Mouse (Mus musculus) retina, embryonic 14.5 days (tissue): Measurements from ENCODE around the gene Dcbld2.
"Not testable (repeated sequence)": the region's sequence is repeated elsewhere in the genome, so short reads cannot be mapped to it uniquely, and the experiment has no call there.

Experiments
- DNase-seq: peaks from one replicate; pipeline ENCODE4 v3.0.0-alpha.2; 2015; ENCODE audit warnings: low spot score

Dcbld2 gene

DNA sequence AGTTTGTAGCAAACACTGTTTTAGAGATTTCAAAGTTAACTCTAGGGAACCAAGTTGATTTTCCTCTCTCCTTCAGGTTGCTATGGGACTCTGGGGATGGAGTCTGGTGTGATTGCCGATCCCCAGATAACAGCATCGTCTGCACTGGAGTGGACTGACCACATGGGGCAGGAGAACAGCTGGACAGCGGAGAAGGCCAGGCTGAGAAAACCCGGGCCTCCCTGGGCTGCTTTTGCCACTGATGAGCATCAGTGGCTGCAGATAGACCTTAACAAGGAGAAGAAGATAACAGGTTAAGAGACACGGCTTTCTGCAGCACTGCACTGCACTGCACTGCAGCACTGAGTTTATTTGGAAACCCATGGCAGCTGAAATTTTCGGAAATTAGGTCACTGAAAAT is 42.4 kb downstream of the Dcbld2 start:
- peak; percentile 9 for DNase-seq

DNA sequence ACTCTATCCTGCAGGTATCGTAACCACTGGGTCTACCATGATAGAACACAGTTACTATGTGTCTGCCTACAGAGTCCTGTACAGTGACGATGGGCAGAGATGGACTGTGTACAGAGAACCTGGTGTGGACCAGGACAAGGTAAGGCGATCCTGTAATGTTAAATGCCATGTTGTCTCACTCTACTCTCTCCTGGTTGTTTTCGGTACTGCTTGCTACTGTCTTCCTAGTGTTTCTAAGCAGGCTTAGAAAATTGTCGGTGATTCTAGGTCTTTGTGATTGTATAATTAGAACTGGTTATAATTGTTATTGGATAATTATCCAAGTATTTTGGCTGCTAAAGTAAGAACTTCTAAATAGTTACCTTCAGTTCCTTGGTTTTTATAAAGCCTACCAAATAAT is 43.4 kb downstream of the Dcbld2 start:
- no peak for DNase-seq

- no peak for DNase-seq
Measured at GRCm38 (mm10) chr16:58453138-58453537, 44.9 kb downstream of the Dcbld2 start.

- DNase-seq, result no peak
Measured at GRCm38 (mm10) chr16:58453820-58454219, 45.6 kb downstream of the Dcbld2 start.

DNA sequence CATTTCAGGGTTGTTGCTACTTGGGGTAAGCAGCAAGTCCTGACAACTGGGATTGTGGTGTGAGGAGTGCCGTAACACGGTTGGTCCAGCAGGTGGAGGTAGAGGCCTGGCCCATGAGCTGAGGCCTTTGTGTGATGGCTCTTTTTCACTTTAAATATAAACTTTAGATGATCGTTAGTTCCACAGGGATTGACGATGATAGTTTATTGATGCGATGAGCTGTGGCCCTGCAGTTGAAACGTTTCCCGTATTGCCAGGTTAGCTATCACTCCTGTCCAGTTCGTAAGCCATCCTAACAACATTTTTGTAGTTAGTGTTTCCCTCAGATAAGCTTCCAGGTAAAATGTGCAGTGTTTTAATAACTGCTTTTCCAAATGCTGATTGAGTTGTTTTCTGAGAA is 46.4 kb downstream of the Dcbld2 start:
- peak; percentile 75 for DNase-seq

DNA sequence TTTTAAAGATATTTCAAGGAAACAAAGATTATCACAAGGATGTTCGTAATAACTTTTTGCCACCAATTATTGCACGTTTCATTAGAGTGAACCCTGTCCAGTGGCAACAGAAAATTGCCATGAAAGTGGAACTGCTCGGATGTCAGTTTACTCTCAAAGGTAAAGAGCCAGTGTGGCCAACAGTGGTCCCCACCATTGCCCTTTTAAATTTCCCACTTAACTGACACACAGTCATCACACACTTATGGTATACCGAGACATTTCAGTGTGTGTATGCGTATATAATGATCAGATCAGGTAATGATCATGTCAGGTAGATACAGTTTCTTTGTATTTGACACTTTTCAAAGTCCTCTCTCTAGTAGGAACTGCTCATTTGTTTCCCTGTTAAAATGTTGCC is 46.9 kb downstream of the Dcbld2 start:
- no peak for DNase-seq

- DNase-seq, result no peak
Measured at GRCm38 (mm10) chr16:58456445-58456844, 48.2 kb downstream of the Dcbld2 start.

- DNase-seq, result no peak
Measured at GRCm38 (mm10) chr16:58456991-58457390, 48.7 kb downstream of the Dcbld2 start.

GRCm38 (mm10) chr16:58459966-58460365 is 51.7 kb downstream of the Dcbld2 start:
- DNase-seq, result not testable (repeated sequence)

- no peak for DNase-seq
Measured at GRCm38 (mm10) chr16:58460386-58460785, 52.1 kb downstream of the Dcbld2 start.

- DNase-seq, result peak; percentile 21
Measured at GRCm38 (mm10) chr16:58461856-58462518, 53.7 kb downstream of the Dcbld2 start.

DNA sequence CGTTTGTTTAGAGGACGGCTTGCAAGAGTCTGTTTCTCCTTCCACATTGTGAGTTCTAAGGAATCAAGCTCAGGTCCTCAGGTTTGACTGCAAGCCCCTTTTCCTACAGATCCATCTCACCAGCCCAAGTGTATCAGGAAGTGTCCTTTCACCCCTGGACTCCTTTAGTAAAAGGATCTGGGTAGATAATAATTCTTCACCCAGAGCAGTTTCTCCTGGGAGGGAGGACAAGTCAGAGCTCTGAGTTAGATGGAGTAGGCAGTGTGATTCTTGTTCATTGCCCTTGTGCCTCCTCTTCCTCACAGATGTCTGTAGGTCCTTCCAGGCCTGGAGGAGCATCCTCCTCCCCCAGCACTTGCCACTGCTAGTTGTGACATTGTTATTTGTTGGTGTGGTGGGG is 54.3 kb downstream of the Dcbld2 start:
- no peak for DNase-seq

- no peak for DNase-seq
Measured at GRCm38 (mm10) chr16:58464051-58464450, 55.8 kb downstream of the Dcbld2 start.

- DNase-seq, result no peak
Measured at GRCm38 (mm10) chr16:58465412-58465811, 57.2 kb downstream of the Dcbld2 start.

DNA sequence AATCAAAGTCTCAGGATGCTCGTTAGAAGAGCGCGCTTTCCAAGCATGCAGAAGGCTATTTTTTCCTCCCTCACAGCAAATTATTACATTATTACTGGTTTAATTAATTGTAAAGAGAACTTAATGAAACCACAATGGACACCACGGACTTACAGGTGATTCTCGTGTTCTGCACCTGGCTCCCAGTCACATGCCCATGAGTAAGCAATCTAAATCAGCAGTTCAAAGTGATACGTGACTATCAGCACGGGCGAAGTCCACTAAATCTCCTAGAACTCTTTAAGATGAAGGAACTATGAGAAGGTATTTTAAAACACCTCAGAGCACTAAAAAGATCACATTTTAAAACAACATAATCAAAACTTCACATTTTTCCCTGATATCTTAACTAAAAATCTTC is 61.8 kb downstream of the Dcbld2 start:
- no peak for DNase-seq

- DNase-seq, result no peak
Measured at GRCm38 (mm10) chr16:58470841-58471240, 62.6 kb downstream of the Dcbld2 start.

- DNase-seq, result no peak
Measured at GRCm38 (mm10) chr16:58474875-58475274, 66.6 kb downstream of the Dcbld2 start.

DNA sequence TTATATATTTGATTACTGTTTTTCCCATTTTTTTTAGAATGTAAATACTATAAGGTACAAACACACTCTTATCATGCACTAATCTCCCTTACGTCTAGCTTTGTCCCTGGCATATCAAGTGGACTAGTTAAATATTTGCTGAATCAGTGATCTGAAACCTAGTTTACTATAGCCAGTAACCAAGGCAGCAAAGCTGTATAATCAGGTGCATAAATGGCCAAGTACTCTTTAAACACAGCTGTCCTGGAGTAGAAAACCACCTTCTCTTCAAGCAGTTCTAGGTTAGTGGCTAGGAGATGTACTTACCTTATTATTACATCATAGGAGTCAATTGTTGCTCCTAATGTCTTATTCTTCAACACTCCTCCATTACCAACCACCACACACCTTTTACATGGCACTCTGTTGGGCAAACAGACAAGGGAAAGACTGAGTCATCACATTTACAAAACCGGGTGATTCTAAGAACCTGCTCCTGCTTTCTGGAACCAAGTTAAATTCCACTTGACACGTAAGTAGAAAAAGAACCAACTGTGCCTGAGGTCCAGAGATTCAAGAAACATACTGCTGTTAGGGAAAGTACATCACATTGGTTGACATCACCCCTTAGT is 67.4 kb downstream of the Dcbld2 start:
- DNase-seq, result no peak

- DNase-seq, result no peak
Measured at GRCm38 (mm10) chr16:58476363-58476762, 68.1 kb downstream of the Dcbld2 start.

DNA sequence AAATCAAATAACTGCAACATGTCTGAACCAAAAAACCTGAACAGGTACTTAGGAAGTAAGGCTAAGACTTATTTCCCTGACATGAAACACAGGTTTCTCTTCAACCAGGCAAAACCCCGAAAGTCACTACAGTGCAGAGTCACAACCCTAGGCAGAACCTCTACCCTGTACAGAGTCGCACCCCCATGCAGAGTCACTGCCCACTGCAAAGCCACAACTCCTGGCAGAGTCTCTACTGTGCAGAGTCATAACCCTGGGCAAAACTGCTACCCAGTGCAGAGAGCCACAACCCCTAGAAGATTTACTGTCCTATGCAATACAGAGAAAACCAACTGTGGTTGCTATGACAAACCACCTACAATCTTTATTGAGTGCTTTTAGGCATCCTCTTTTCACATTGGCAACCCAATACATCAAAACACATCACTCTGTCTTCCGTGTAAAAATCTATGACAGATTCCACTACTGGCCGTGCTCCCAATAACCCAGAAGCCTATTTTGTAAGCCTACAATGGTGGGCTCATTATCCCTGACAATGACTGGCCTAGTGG is 71.7 kb downstream of the Dcbld2 start:
- no peak for DNase-seq

- DNase-seq, result no peak
Measured at GRCm38 (mm10) chr16:58481219-58481905, 73.1 kb downstream of the Dcbld2 start.

GRCm38 (mm10) chr16:58481906-58482270 is 73.6 kb downstream of the Dcbld2 start:
- no peak for DNase-seq

GRCm38 (mm10) chr16:58482296-58482695 is 74.1 kb downstream of the Dcbld2 start:
- no peak for DNase-seq
